Mouse (Mus musculus) left cerebral cortex, adult 2 months (tissue): ENCODE results near the gene Pfdn6. TPM values are rescaled to one million over a fixed set of nuclear protein-coding genes. Genes with fewer than 3 reads are reported as not detected.

Experiments used
- DNase-seq, 2 experiments: peaks; one replicate each; pipeline ENCODE4 v3.0.0; 2021 to 2022; ENCODE audit warnings: low spot score in 2 of 2, mixed read lengths in 1 of 2; ENCODE audit errors: extremely low spot score in 1 of 2
- H3K27ac ChIP-seq: fragments of 200-600 bp; 2 replicates; pipeline ENCODE4 v1.8.1; 2022
- H3K4me3 ChIP-seq: fragments of 200-600 bp; 2 replicates; pipeline ENCODE4 v1.8.1; 2022
- CTCF ChIP-seq: fragments of 200-600 bp; IDR thresholded peaks from 2 replicates; pipeline ENCODE4 v1.8.1; 2022; ENCODE audit warnings: antibody characterized with exemption, mild to moderate bottlenecking, moderate library complexity
- intact Hi-C: fragments of 180-260 bp; cut with DNase I; formaldehyde crosslinking; loops from one replicate; pipeline ENCODE4 v1.15.1; 2025
- total RNA-seq, 2 experiments: library from RNA; stranded (reverse); gene quantifications; 2 replicates each; pipeline ENCODE4 v1.2.3; 2021

Gene Pfdn6
- total RNA-seq, 2 experiments from 2014 or later: 93.0 to 97.6 TPM

DNA sequence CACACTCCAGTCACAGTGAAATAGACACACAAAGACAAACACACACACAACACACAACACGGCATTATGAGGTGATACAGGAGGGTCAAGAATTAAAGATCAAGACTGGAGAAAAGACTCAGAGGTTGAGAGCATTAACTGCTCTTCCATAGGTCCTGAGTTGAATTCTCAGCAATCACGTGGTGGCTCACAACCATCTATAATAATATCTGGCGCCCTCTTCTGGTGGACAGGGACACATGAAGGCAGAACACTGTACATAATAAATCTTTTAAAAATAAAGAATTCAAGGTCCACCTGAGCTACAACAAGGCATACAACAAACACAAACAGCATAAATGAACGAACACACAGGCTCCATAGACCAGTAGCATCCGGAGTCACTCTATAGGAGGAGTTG, 28.8 kb upstream of the Pfdn6 start:
- no peak overlapping the region for H3K27ac ChIP-seq
- TF ChIP-seq CTCF: no peak
- intact Hi-C loops: loop anchor here (2.0 to 5.0 kb wide), 2 partner anchors 14 to 33 kb away; partner anchors contain the start of gene H2-K1
- DNase-seq: peak in 1 of 2 experiments; percentile 10
- H3K4me3 ChIP-seq: no peak overlapping the region

- no peak overlapping the region for H3K27ac ChIP-seq
- peak in 1 of 2 experiments; percentile 68 for DNase-seq
- H3K4me3 ChIP-seq: no peak overlapping the region
- TF ChIP-seq CTCF: peak; percentile 74
- intact Hi-C loops: loop anchor here (2.0 to 5.0 kb wide), 2 partner anchors 14 to 34 kb away; partner anchors contain the start of gene H2-K1
These were observed 28.3 kb upstream of the Pfdn6 start for GRCm38 (mm10) chr17:33968489-33968888.

GRCm38 (mm10) chr17:33965846-33966550, 25.9 kb upstream of the Pfdn6 start:
- H3K4me3 ChIP-seq: no peak overlapping the region

DNA sequence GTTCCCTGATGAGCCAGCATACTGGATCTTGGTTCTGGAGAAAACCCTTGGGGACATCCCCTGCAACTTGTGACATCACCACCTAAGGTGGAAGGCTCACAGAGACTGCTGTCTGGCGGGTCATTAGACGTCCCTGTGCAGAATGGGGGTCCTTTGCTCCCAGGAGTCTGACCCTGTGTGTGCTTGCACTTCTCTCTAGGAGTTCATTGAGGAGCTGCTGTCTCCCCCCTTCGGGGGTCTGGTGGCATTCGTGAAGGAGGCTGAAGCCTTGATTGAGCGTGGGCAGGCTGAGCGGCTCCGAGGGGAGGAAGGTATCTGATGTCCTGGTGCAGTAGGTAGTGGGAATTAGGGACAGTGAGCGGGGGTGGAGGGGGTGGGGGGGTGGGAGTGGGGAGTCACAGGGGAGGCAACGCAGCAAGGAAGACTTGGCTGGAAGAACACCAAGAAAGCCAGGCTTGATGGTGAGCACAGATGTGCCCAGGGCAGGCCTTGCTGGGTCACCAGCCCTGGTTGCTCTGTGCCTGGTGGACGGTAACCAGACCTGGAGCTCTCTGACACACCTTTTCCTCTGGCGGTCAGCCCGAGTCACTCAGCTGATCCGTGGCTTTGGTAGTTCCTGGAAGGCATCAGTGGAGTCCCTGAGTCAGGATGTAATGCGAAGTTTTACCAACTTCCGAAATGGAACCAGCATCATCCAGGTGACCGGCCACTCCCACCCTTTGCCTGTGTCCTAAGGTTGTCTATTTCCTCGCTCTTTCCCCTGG, 25.1 kb upstream of the Pfdn6 start:
- intact Hi-C loops: loop anchor here (5.0 kb wide), 1 partner anchor 37 kb away; the partner anchor contains the start of gene H2-K1
- no peak overlapping the region for H3K27ac ChIP-seq
- TF ChIP-seq CTCF: no peak
- H3K4me3 ChIP-seq: no peak overlapping the region
- peak in 1 of 2 experiments; percentile 12 for DNase-seq

More at GRCm38 (mm10) chr17:33965846-33966550, 25.9 kb upstream of the Pfdn6 start:
- peak in 1 of 2 experiments; percentile 10 for DNase-seq
- no peak overlapping the region for H3K27ac ChIP-seq
- TF ChIP-seq CTCF: no peak
- intact Hi-C loops: loop anchor here (5.0 kb wide), 1 partner anchor 36 kb away; the partner anchor contains the start of gene H2-K1

DNA sequence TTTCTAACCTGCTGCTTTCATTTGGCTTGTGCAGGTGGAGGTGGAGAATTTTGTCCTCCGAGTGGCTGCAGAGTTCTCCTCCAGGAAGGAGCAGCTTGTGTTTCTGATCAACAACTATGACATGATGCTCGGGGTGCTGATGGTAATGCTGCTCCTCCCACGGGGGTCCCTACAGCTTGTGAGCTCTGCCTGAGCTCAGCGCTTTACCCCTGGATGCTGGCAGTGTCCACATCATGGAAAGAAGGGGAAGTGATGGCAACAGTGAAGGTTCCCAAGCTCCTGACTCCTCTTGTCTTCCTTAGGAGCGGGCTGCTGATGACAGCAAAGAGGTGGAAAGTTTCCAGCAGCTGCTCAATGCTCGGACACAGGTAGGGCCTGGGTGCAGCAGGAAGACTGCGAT, 22.7 kb upstream of the Pfdn6 start:
- Histone ChIP-seq H3K4me3 (no peak overlapping the region), H3K27ac (no peak overlapping the region)
- intact Hi-C loops: no loop called here
- no peak for TF ChIP-seq CTCF
- no peak for DNase-seq

DNA sequence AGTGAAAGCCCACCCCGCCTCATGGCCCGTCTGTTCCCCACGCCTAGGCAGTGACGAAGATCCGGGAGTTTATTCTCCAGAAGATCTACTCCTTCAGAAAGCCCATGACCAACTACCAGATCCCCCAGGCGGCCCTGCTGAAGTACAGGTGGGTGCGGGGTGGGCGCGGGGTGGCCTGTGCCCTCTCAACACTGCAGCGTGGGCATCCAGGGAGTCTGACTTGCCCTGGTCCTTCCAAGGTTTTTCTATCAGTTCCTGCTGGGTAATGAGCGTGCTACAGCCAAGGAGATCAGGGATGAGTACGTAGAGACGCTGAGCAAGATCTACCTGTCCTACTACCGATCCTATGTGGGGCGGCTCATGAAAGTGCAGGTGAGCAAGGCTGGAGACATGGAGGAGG, 19.8 kb upstream of the Pfdn6 start:
- intact Hi-C loops: loop anchor here (1.0 to 2.0 kb wide), 2 partner anchors 61 to 1319 kb away; no protein-coding TSS in a partner anchor
- DNase-seq: peak in 1 of 2 experiments; percentile 8
- no peak for TF ChIP-seq CTCF
- H3K27ac ChIP-seq: no peak overlapping the region
- no peak overlapping the region for H3K4me3 ChIP-seq

DNA sequence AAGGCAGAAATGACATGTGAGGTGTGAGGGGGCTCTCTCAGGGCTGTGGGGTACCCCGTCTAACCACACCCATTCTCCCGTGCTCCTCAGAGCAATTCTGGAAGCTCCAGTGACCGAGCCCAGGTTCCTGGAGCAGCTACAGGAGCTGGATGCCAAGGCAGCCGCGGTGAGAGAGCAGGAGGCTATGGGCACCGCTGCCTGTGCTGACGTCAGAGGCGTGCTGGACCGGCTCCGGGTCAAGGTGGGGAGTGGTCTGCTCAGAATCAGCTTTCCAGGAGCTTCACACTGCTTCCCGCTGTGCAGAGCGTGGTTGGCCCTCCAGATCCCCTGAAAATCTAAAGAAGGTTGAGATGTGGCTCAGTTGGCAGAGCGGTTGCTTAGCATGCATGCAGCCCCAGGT, 19.0 kb upstream of the Pfdn6 start:
- DNase-seq: peak in 1 of 2 experiments; percentile 15
- no peak for TF ChIP-seq CTCF
- intact Hi-C loops: loop anchor here (1.0 kb wide), 1 partner anchor 62 kb away; no protein-coding TSS in a partner anchor

GRCm38 (mm10) chr17:33958451-33958850, 18.3 kb upstream of the Pfdn6 start:
- Histone ChIP-seq H3K27ac (no peak overlapping the region), H3K4me3 (no peak overlapping the region)
- DNase-seq: peak in 1 of 2 experiments; percentile 7
- no peak for TF ChIP-seq CTCF
- intact Hi-C loops: no loop called here

More for the DNA sequence above, 19.0 kb upstream of the Pfdn6 start:
- no peak overlapping the region for H3K4me3 ChIP-seq
- H3K27ac ChIP-seq: no peak overlapping the region

- no peak for TF ChIP-seq CTCF
- intact Hi-C loops: no loop called here
These were observed 17.4 kb upstream of the Pfdn6 start for GRCm38 (mm10) chr17:33957493-33957892.

DNA sequence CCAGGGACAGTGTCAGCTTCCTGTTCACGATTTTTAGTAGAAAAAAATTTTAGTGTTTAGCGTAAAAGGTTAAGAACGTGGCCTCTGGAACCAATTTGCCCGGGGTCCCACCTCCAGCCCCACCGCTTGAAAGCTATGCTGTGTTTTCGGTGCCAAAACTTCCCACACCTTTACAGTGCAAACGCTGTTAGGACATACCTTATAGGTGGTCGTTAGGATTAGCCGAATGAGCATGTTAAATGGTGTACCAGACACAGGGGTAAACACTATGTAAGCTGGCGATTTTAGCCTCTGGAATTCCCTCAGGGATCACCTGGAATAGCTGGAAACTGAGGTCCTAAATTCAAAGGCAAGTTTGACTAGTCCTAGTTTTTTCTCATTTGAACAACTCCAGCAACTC, 16.2 kb upstream of the Pfdn6 start:
- intact Hi-C loops: no loop called here

More at GRCm38 (mm10) chr17:33957493-33957892, 17.4 kb upstream of the Pfdn6 start:
- DNase-seq: no peak
- no peak overlapping the region for H3K27ac ChIP-seq
- H3K4me3 ChIP-seq: no peak overlapping the region

GRCm38 (mm10) chr17:33955555-33956214, 15.5 kb upstream of the Pfdn6 start, which contains the start of the genes Vps52 and Rps18:
TSS of gene Vps52 (plus strand) at chr17:33955812.
TSS of gene Rps18 (minus strand) at chr17:33956001.
- intact Hi-C loops: loop anchor here (1.0 kb wide), 1 partner anchor 15 kb away; the partner anchor contains the start of genes Pfdn6 and Wdr46
- DNase-seq: peak; percentile 96
- H3K4me3 ChIP-seq: peak within 1 kb of the TSS; percentile 66
- peak; percentile 39 for TF ChIP-seq CTCF
- peak within 1 kb of the TSS; percentile 94 for H3K27ac ChIP-seq

More for the DNA sequence above, 16.2 kb upstream of the Pfdn6 start:
- Histone ChIP-seq H3K4me3 (peak overlapping the region; percentile 66), H3K27ac (peak overlapping the region; percentile 94)
- TF ChIP-seq CTCF: no peak
- no peak for DNase-seq
